8 mouse cellular contexts compared by ENCODE assay signal in the genomic region with DNA sequence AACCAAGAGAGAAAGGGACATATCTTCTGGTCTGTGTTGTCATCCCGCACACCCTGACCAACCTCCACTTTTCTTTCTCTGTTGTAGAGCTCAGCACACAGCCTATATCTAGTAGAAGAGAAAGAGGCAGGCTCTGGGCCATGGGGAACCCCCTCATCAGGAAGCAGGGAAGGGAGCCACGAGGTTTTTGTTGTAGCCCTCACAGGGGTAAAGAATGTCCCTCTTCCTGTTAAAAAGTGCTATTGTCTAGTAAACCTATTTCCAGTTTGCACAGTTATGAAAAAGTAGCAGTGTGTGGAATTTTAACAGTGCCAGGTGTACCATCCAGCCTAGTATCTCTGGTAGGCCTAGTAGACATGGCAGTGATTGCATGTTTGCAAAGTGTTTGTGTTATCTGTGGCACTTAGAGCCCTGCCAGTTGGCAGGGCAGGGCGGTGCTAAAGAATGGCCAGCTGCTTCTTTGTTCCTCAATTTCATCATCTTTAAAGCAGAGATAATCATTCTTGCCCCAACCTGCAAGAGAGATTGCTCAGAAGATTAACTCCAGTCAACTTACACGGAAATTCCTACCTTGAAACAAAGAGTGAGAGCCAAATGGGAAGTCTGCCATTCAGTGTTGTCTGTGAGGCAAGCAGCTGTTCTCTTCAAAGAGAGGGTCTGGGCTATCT. TPM values are rescaled to one million over a fixed set of nuclear protein-coding genes. Genes with fewer than 3 reads are reported as not detected.
A peak's percentile ranks its signal among the peaks of the same experiment; 100 is the strongest.
DNase-seq lines count a peak whose midpoint lies in the region; ATAC-seq and TF ChIP-seq lines count a peak whose summit lies in the region.

No protein-coding gene starts in this region.

- no peak overlapping the region for H3K27ac ChIP-seq in heart, postnatal 0 days (ENCODE audit: low read depth)
- H3K27ac ChIP-seq in heart, adult 2 months: no peak overlapping the region
- no peak overlapping the region for H3K27ac ChIP-seq in hindbrain, embryonic 15.5 days (replicated peaks)
- H3K27ac ChIP-seq in midbrain, embryonic 12.5 days (replicated peaks): no peak overlapping the region

- H3K9ac ChIP-seq in heart, postnatal 0 days (replicated peaks; ENCODE audit: low read depth, low read length): 0 out of 2 replicates have a peak overlapping the region, but pooled peaks have one; percentile 5
- no peak overlapping the region for H3K9ac ChIP-seq in heart, adult 2 months (ENCODE audit: low read depth, low read length)
- H3K9ac ChIP-seq in hindbrain, embryonic 15.5 days: peak overlapping the region; percentile 88
- peak overlapping the region; percentile 97 for H3K9ac ChIP-seq in midbrain, embryonic 12.5 days (replicated peaks)

- H3K79me2 ChIP-seq in heart, adult 2 months (replicated peaks; ENCODE audit: control insufficient read depth, insufficient read depth, low read length): peaks cover 2% of the 10 kb centered on the region

- H3K27me3 ChIP-seq in heart, postnatal 0 days (ENCODE audit: control insufficient read depth, insufficient read depth, low read length): no peaks in the 10 kb centered on the region
- no peaks in the 10 kb centered on the region for H3K27me3 ChIP-seq in heart, adult 2 months (ENCODE audit: control insufficient read depth, insufficient read depth, low read length)
- H3K27me3 ChIP-seq in hindbrain, embryonic 15.5 days: no peaks in the 10 kb centered on the region
- H3K27me3 ChIP-seq in midbrain, embryonic 12.5 days: no peaks in the 10 kb centered on the region

- peaks cover 13% of the 10 kb centered on the region for H3K4me1 ChIP-seq in heart, postnatal 0 days (ENCODE audit: control insufficient read depth, insufficient read depth)
- H3K4me1 ChIP-seq in heart, adult 2 months (ENCODE audit: control insufficient read depth, insufficient read depth, low read length): peaks cover 9% of the 10 kb centered on the region
- peaks cover 16% of the 10 kb centered on the region for H3K4me1 ChIP-seq in hindbrain, embryonic 15.5 days (replicated peaks)
- peaks cover 15% of the 10 kb centered on the region for H3K4me1 ChIP-seq in midbrain, embryonic 12.5 days

- TF ChIP-seq EP300 in heart, postnatal 0 days (IDR thresholded peaks at IDR 0.05; ENCODE audit: low read depth): no peak
- TF ChIP-seq EP300 in heart, adult 2 months (IDR thresholded peaks at IDR 0.05; ENCODE audit: insufficient read depth, low read depth, low read length): no peak

- H3K4me3 ChIP-seq in heart, postnatal 0 days (ENCODE audit: low read depth, low read length): no peak overlapping the region
- no peak overlapping the region for H3K4me3 ChIP-seq in heart, adult 2 months
- peak overlapping the region; percentile 84 for H3K4me3 ChIP-seq in hindbrain, embryonic 15.5 days
- H3K4me3 ChIP-seq in midbrain, embryonic 12.5 days: peak overlapping the region; percentile 94

- ATAC-seq in heart, postnatal 0 days (ENCODE audit: insufficient read depth, low read depth): no peak
- ATAC-seq in hindbrain, embryonic 15.5 days (ENCODE audit: low FRiP score, low read depth): no peak
- ATAC-seq in midbrain, embryonic 12.5 days (ENCODE audit: low FRiP score, low read depth): no peak

- intact Hi-C loops in heart, adult 2 months (cut with DNase I): loop anchor here (5.0 kb wide), 1 partner anchor 82 kb away; no protein-coding TSS in a partner anchor
- intact Hi-C loops in left cerebral cortex, postnatal 25 days (cut with DNase I): loop anchor here (5.0 kb wide), 1 partner anchor 42 kb away; the partner anchor contains the start of gene Zfp398

- TF ChIP-seq CTCF in heart, postnatal 0 days (IDR thresholded peaks at IDR 0.05; ENCODE audit: low read depth): no peak
- no peak for TF ChIP-seq CTCF in heart, adult 2 months (IDR thresholded peaks at IDR 0.05)
- no peak for TF ChIP-seq CTCF in brain, embryonic 14.5 days (IDR thresholded peaks at IDR 0.05; ENCODE audit: borderline replicate concordance, extremely low read depth, insufficient read depth, insufficient read length)

- H3K9me3 ChIP-seq in heart, postnatal 0 days (replicated peaks; ENCODE audit: control insufficient read depth, low read length): no peaks in the 10 kb centered on the region
- no peaks in the 10 kb centered on the region for H3K9me3 ChIP-seq in hindbrain, embryonic 15.5 days
- H3K9me3 ChIP-seq in midbrain, embryonic 12.5 days: no peaks in the 10 kb centered on the region

- no peak for TF ChIP-seq POLR2A in heart, adult 2 months (IDR thresholded peaks at IDR 0.05; ENCODE audit: insufficient read depth, low read depth, low read length)
- TF ChIP-seq POLR2A in brain, embryonic 14.5 days (IDR thresholded peaks at IDR 0.05; ENCODE audit: borderline replicate concordance, extremely low read depth, insufficient read depth, insufficient read length, poor library complexity, severe bottlenecking): no peak

- peak overlapping the region; percentile 82 for H3K4me2 ChIP-seq in heart, postnatal 0 days (ENCODE audit: low read depth, low read length)
- peak overlapping the region; percentile 86 for H3K4me2 ChIP-seq in hindbrain, embryonic 15.5 days
- H3K4me2 ChIP-seq in midbrain, embryonic 12.5 days (replicated peaks): peak overlapping the region; percentile 81

- no peak for DNase-seq in heart, postnatal 0 days (ENCODE audit: low spot score)
- DNase-seq in heart, adult 2 months: no peak
- peak; percentile 2 for DNase-seq in brain, embryonic 14.5 days (ENCODE audit: low read depth)
- no peak for DNase-seq in left cerebral cortex, postnatal 25 days (ENCODE audit: low spot score in 2 of 2)
- no peak for DNase-seq in frontal cortex, postnatal 36 days (ENCODE audit: low spot score in 2 of 2)
- no peak for DNase-seq in spleen, adult 12 weeks (ENCODE audit: low spot score)

- peaks cover 42% of the 10 kb centered on the region for H3K36me3 ChIP-seq in heart, postnatal 0 days (replicated peaks; ENCODE audit: control insufficient read depth, insufficient read depth, low read length)
- H3K36me3 ChIP-seq in heart, adult 2 months (ENCODE audit: control insufficient read depth, insufficient read depth, low read length): peaks cover 4% of the 10 kb centered on the region; the same call in 1 of the 2 replicates
- H3K36me3 ChIP-seq in hindbrain, embryonic 15.5 days: peaks cover 38% of the 10 kb centered on the region
- peaks cover 40% of the 10 kb centered on the region for H3K36me3 ChIP-seq in midbrain, embryonic 12.5 days

- WGBS in heart, postnatal 0 days: 44% methylated on average over 4 of the region's 4 CpGs
- WGBS in heart, adult 2 months: 35% methylated on average over 4 of the region's 4 CpGs
- 67% methylated on average over 4 of the region's 4 CpGs for WGBS in hindbrain, embryonic 15.5 days
- whole genome bisulfite sequencing in midbrain, embryonic 12.5 days: 62% methylated on average over 4 of the region's 4 CpGs

RNA-seq across cellular contexts. Expression of gene Zfp282, which starts 2.2 kb away (rescaled TPM):
- total RNA-seq in heart, postnatal 0 days (2014; rRNA removed; ENCODE audit: low replicate concordance): 10.3 and 20.5 TPM in 2 replicates
- 4.8 and 5.4 TPM in 2 replicates for polyA plus RNA-seq in heart, postnatal 0 days (2015; fragmentation: Nextera tagmentation; extraction: Ambion mirVana)
- total RNA-seq in heart, adult 2 months (2021): 1 to 10 TPM; 4.3 to 5.1 TPM
- 3.0 and 4.0 TPM in 2 replicates for polyA plus RNA-seq in heart, adult 2 months (2012; rRNA removed)
- polyA plus RNA-seq in brain, embryonic 14.5 days (2012; rRNA removed): 26.1 and 29.8 TPM in 2 replicates
- polyA plus RNA-seq in hindbrain, embryonic 15.5 days (2015; fragmentation: Nextera tagmentation; extraction: Ambion mirVana): 23.9 and 26.2 TPM in 2 replicates
- polyA plus RNA-seq in midbrain, embryonic 12.5 days (2016; fragmentation: Nextera tagmentation; extraction: Ambion mirVana): 27.7 and 28.3 TPM in 2 replicates
- 10 to 100 TPM; 15.5 to 16.4 TPM for total RNA-seq in left cerebral cortex, postnatal 25 days (2021)

RNA-seq across cellular contexts. Expression of gene Zfp212, which starts 41.1 kb away (rescaled TPM):
- total RNA-seq in heart, postnatal 0 days (2014; rRNA removed; ENCODE audit: low replicate concordance): 5.8 and 7.8 TPM in 2 replicates
- polyA plus RNA-seq in heart, postnatal 0 days (2015; fragmentation: Nextera tagmentation; extraction: Ambion mirVana): 5.9 and 7.5 TPM in 2 replicates
- total RNA-seq in heart, adult 2 months (2021): 1 to 10 TPM; 8.0 to 8.8 TPM
- polyA plus RNA-seq in heart, adult 2 months (2012; rRNA removed): 4.3 and 6.2 TPM in 2 replicates
- polyA plus RNA-seq in brain, embryonic 14.5 days (2012; rRNA removed): 19.8 and 22.3 TPM in 2 replicates
- 16.9 TPM in 2 replicates for polyA plus RNA-seq in hindbrain, embryonic 15.5 days (2015; fragmentation: Nextera tagmentation; extraction: Ambion mirVana)
- 19.0 and 21.2 TPM in 2 replicates for polyA plus RNA-seq in midbrain, embryonic 12.5 days (2016; fragmentation: Nextera tagmentation; extraction: Ambion mirVana)
- 10 to 100 TPM; 15.0 to 17.4 TPM for total RNA-seq in left cerebral cortex, postnatal 25 days (2021)

RNA-seq across cellular contexts. Expression of gene Zfp398, which starts 43.7 kb away (rescaled TPM):
- total RNA-seq in heart, postnatal 0 days (2014; rRNA removed; ENCODE audit: low replicate concordance): 6.7 and 9.1 TPM in 2 replicates
- 2.9 and 3.0 TPM in 2 replicates for polyA plus RNA-seq in heart, postnatal 0 days (2015; fragmentation: Nextera tagmentation; extraction: Ambion mirVana)
- 1 to 10 TPM; 5.8 to 7.4 TPM for total RNA-seq in heart, adult 2 months (2021)
- polyA plus RNA-seq in heart, adult 2 months (2012; rRNA removed): 3.3 and 5.5 TPM in 2 replicates
- polyA plus RNA-seq in brain, embryonic 14.5 days (2012; rRNA removed): 17.4 and 22.2 TPM in 2 replicates
- 18.5 and 18.7 TPM in 2 replicates for polyA plus RNA-seq in hindbrain, embryonic 15.5 days (2015; fragmentation: Nextera tagmentation; extraction: Ambion mirVana)
- 13.7 and 14.1 TPM in 2 replicates for polyA plus RNA-seq in midbrain, embryonic 12.5 days (2016; fragmentation: Nextera tagmentation; extraction: Ambion mirVana)
- 10 to 100 TPM; 19.3 to 19.6 TPM for total RNA-seq in left cerebral cortex, postnatal 25 days (2021)

RNA-seq across cellular contexts. Expression of gene Zfp786, which starts 48.5 kb away (rescaled TPM):
- 0.69 TPM in 1 of 2 replicates, not detected in the other for total RNA-seq in heart, postnatal 0 days (2014; rRNA removed; ENCODE audit: low replicate concordance)
- polyA plus RNA-seq in heart, postnatal 0 days (2015; fragmentation: Nextera tagmentation; extraction: Ambion mirVana): 0.70 and 0.85 TPM in 2 replicates
- under 1 TPM; 0.64 to 0.78 TPM for total RNA-seq in heart, adult 2 months (2021)
- polyA plus RNA-seq in heart, adult 2 months (2012; rRNA removed): 0.20 and 0.47 TPM in 2 replicates
- 5.2 and 8.8 TPM in 2 replicates for polyA plus RNA-seq in brain, embryonic 14.5 days (2012; rRNA removed)
- 14.7 and 15.3 TPM in 2 replicates for polyA plus RNA-seq in hindbrain, embryonic 15.5 days (2015; fragmentation: Nextera tagmentation; extraction: Ambion mirVana)
- polyA plus RNA-seq in midbrain, embryonic 12.5 days (2016; fragmentation: Nextera tagmentation; extraction: Ambion mirVana): 13.1 and 14.1 TPM in 2 replicates
- 1 to 10 TPM; 4.9 to 5.0 TPM for total RNA-seq in left cerebral cortex, postnatal 25 days (2021)

Comparison
In these comparisons a context has a peak if more than half of its experiments do, and no peak if none do; other contexts are left out.
1. H3K4me3 ChIP-seq: peak in hindbrain, embryonic 15.5 days (single experiment) and midbrain, embryonic 12.5 days (single experiment); none in heart, postnatal 0 days (single experiment) and heart, adult 2 months (single experiment).
2. Peak in every context shown above with its lines, with median percentiles within 50 percentile points of each other: H3K4me2 ChIP-seq.